Mouse (Mus musculus) midbrain, embryonic 11.5 days (tissue): Measurements from ENCODE around the gene Rpgrip1l. TPM values are rescaled to one million over a fixed set of nuclear protein-coding genes. Genes with fewer than 3 reads are reported as not detected.

Experiments used
- ATAC-seq: fragments of 200-750 bp; cut with Nextera tagmentation; 2 replicates; pipeline ENCODE4 v1.8.0; 2017; ENCODE audit warnings: moderate TSS enrichment, moderate library complexity; ENCODE audit not compliant: low FRiP score
- DNase-seq: peaks from one replicate; pipeline ENCODE4 v3.0.0; 2015; ENCODE audit warnings: low spot score; ENCODE audit errors: missing footprints
- H3K27ac ChIP-seq: fragments of 300-500 bp; sonication (generic); 2 replicates; pipeline ENCODE4 v1.5.1; 2014; ENCODE audit warnings: low read depth, low read length
- H3K27me3 ChIP-seq: fragments of 300-500 bp; sonication (generic); 2 replicates; pipeline ENCODE4 v1.6.1; 2014; ENCODE audit warnings: mild to moderate bottlenecking, low read length, moderate library complexity, mixed read lengths; ENCODE audit not compliant: control insufficient read depth, insufficient read depth
- H3K36me3 ChIP-seq: fragments of 300-500 bp; sonication (generic); 2 replicates; pipeline ENCODE4 v1.6.1; 2014; ENCODE audit warnings: mild to moderate bottlenecking, low read length, moderate library complexity, mixed read lengths; ENCODE audit not compliant: control insufficient read depth, insufficient read depth
- H3K4me1 ChIP-seq: fragments of 300-500 bp; sonication (generic); 2 replicates; pipeline ENCODE4 v1.6.1; 2014; ENCODE audit warnings: low read length; ENCODE audit not compliant: control insufficient read depth, insufficient read depth
- H3K4me2 ChIP-seq: fragments of 300-500 bp; sonication (generic); 2 replicates; pipeline ENCODE4 v1.6.1; 2014; ENCODE audit warnings: mild to moderate bottlenecking, moderate library complexity
- H3K4me3 ChIP-seq: fragments of 300-500 bp; sonication (generic); 2 replicates; pipeline ENCODE4 v1.5.1; 2014; ENCODE audit warnings: low read depth, low read length
- H3K9ac ChIP-seq: fragments of 300-500 bp; sonication (generic); 2 replicates; pipeline ENCODE4 v1.6.1; 2014; ENCODE audit warnings: low read length
- H3K9me3 ChIP-seq: fragments of 300-500 bp; sonication (generic); 2 replicates; pipeline ENCODE4 v1.6.1; 2016; ENCODE audit warnings: low read length; ENCODE audit not compliant: control insufficient read depth
- WGBS: fragments of 180-500 bp; shearing (Covaris S2); extraction: QIAGEN DNeasy Blood & Tissue Kit; methylation state at CpG from one replicate; pipeline ENCODE4 v1.1.7; 2014; 5-methylcytosine and 5-hydroxymethylcytosine counted together
- polyA plus RNA-seq: library from polyadenylated mRNA; unstranded; fragments of >200 nt; fragmentation: Nextera tagmentation; extraction: Ambion mirVana; gene quantifications from 2 replicates; pipeline ENCODE4 v1.2.1, GENCODE M21; 2014

The Rpgrip1l gene
- polyA plus RNA-seq, 1 experiment from 2014 or later: 13.9 TPM

- H3K4me1 ChIP-seq: no peaks in the 10 kb centered on the region
- no peak overlapping the region for H3K4me3 ChIP-seq
- no peaks in the 10 kb centered on the region for H3K36me3 ChIP-seq
- H3K27ac ChIP-seq: no peak overlapping the region
- H3K27me3 ChIP-seq: no peaks in the 10 kb centered on the region
- H3K9ac ChIP-seq: no peak overlapping the region
- no peak overlapping the region for H3K4me2 ChIP-seq
- no peak for ATAC-seq
- peak; percentile 49 for DNase-seq
- no peaks in the 10 kb centered on the region for H3K9me3 ChIP-seq
- 87% methylated on average over 2 of the region's 2 CpGs for WGBS
Observed at GRCm38 (mm10) chr8:91237191-91237590, 75.9 kb downstream of the Rpgrip1l start.

DNA sequence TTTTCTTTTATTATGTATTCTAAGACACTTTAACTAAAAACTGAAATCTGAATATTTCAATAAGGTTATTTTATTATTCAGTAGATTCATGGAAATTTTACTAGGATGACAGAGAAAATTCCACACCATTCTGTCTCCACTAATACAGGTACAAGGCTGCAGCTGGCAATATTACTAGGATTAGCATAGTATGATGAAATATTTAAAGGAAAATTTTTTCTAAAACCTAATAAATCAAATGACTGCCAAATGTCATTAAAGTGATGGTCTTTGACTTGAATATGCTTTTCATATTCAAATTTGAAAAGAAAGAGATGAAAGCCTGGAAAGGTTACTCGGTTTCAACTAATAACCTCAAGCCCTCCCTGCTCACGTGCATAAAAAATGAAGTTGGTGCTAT lies 79.0 kb downstream of the Rpgrip1l start:
- Histone ChIP-seq H3K4me3 (no peak overlapping the region), H3K36me3 (no peaks in the 10 kb centered on the region), H3K27me3 (no peaks in the 10 kb centered on the region), H3K27ac (no peak overlapping the region), H3K4me1 (no peaks in the 10 kb centered on the region), H3K9ac (no peak overlapping the region), H3K9me3 (no peaks in the 10 kb centered on the region), H3K4me2 (no peak overlapping the region)
- WGBS: 72% methylated on average over 2 of the region's 2 CpGs
- DNase-seq: no peak
- no peak for ATAC-seq

DNA sequence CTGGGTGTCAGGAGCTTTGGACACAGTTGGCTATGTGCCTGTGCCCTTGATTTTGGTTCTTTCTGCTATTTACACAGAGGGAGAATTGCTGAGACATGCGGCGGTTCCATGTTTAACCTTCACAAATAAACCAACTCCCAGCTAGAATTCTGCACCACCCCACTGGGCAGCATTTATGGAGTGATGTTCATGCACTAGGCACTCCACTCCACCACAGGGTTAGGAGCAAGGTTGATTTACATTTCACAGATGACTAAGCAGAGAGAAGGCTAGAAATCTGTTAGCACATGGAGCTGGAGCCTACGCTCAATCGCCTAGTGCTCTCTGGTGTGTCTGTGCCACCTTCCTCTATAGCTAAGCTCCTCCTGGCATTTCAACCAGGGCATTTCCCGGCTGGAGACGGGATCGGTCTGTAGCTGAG lies 85.6 kb downstream of the Rpgrip1l start:
- 89% methylated on average over 7 of the region's 7 CpGs for WGBS
- no peaks in the 10 kb centered on the region for H3K4me1 ChIP-seq
- no peak overlapping the region for H3K4me2 ChIP-seq
- H3K9me3 ChIP-seq: no peaks in the 10 kb centered on the region
- H3K27ac ChIP-seq: no peak overlapping the region
- no peaks in the 10 kb centered on the region for H3K36me3 ChIP-seq
- no peak overlapping the region for H3K4me3 ChIP-seq
- DNase-seq (no peak), ATAC-seq (no peak)
- H3K27me3 ChIP-seq: no peaks in the 10 kb centered on the region
- H3K9ac ChIP-seq: no peak overlapping the region

DNA sequence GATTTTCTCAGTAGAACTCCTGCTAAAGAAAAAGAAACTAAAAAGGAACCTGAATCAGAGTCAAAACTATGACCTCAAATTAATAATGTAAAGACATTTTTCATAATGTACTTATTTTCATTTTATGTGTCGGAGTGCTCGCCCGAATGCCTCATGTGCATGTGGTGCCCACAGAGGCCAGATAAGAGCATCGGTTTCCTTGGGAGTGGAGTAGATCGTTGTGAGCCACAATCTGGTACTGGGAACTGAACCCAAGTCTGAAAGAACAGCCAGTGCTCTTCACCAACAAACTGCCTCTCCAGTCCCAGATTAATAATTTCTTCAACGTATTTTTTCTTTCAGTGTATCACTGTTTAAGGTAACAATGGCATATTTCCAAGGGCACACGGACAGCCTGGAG lies 88.8 kb downstream of the Rpgrip1l start:
- no peaks in the 10 kb centered on the region for H3K27me3 ChIP-seq
- no peaks in the 10 kb centered on the region for H3K9me3 ChIP-seq
- no peaks in the 10 kb centered on the region for H3K36me3 ChIP-seq
- H3K27ac ChIP-seq: no peak overlapping the region
- H3K9ac ChIP-seq: no peak overlapping the region
- WGBS: 94% methylated on average over 7 of the region's 7 CpGs
- no peak for DNase-seq
- no peak overlapping the region for H3K4me3 ChIP-seq
- ATAC-seq: no peak
- no peak overlapping the region for H3K4me2 ChIP-seq
- no peaks in the 10 kb centered on the region for H3K4me1 ChIP-seq

DNA sequence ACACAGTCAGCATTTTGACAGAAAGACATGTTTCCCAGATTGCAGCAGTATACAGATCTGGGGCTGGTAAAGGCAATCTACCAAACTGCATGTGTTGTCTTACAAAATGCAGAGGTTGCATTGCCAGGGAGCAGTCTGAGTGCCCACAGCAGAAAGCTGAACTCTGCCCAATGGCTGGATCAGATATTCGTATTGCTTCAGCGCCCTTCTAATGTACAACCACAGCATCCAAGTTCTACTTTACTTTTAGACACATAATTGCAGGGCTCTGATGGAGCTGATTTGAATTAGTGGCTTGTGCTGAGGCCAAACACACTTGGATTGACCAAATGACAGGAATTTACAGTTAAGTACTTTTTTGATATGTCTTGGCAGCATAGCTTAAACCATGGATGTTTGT lies 91.2 kb downstream of the Rpgrip1l start:
- H3K36me3 ChIP-seq: no peaks in the 10 kb centered on the region
- no peak for ATAC-seq
- no peak overlapping the region for H3K4me3 ChIP-seq
- no peaks in the 10 kb centered on the region for H3K27me3 ChIP-seq
- H3K4me1 ChIP-seq: no peaks in the 10 kb centered on the region
- H3K27ac ChIP-seq: no peak overlapping the region
- H3K9ac ChIP-seq: no peak overlapping the region
- no peak overlapping the region for H3K4me2 ChIP-seq
- no peaks in the 10 kb centered on the region for H3K9me3 ChIP-seq
- peak; percentile 12 for DNase-seq
- 93% methylated on average over 2 of the region's 2 CpGs for WGBS

DNA sequence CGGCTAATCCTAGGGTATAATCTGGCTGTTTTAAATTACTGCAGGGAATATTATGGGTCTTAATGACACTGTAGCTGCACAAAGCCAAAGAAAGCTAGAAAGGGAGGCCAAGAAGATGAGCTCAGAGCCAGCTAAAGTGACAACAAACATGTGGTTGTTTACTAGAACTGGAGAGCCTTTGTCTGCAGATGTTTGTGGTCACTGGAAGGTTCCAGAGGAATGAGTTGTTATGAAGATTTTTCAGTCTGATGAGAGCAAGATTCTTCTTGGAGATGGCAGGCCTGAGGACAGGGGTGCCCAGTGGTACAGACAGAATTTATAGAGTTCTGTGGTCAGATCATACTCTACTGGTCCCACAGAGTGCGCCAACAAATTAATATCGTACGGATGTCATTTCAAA lies 94.8 kb downstream of the Rpgrip1l start:
- no peak overlapping the region for H3K4me3 ChIP-seq
- H3K4me1 ChIP-seq: peaks cover 3% of the 10 kb centered on the region
- WGBS: 93% methylated on average over 4 of the region's 4 CpGs
- no peaks in the 10 kb centered on the region for H3K27me3 ChIP-seq
- no peaks in the 10 kb centered on the region for H3K36me3 ChIP-seq
- H3K4me2 ChIP-seq: no peak overlapping the region
- DNase-seq (peak; percentile 8), ATAC-seq (no peak)
- no peak overlapping the region for H3K27ac ChIP-seq
- no peak overlapping the region for H3K9ac ChIP-seq
- H3K9me3 ChIP-seq: no peaks in the 10 kb centered on the region

GRCm38 (mm10) chr8:91217062-91217905 lies 95.8 kb downstream of the Rpgrip1l start:
- ATAC-seq (no peak), DNase-seq (peak; percentile 76)
- Histone ChIP-seq H3K36me3 (no peaks in the 10 kb centered on the region), H3K9ac (no peak overlapping the region), H3K27ac (no peak overlapping the region), H3K9me3 (no peaks in the 10 kb centered on the region), H3K4me3 (no peak overlapping the region), H3K4me2 (no peak overlapping the region), H3K27me3 (no peaks in the 10 kb centered on the region), H3K4me1 (peaks cover 3% of the 10 kb centered on the region)
- 91% methylated on average over 5 of the region's 5 CpGs for WGBS

DNA sequence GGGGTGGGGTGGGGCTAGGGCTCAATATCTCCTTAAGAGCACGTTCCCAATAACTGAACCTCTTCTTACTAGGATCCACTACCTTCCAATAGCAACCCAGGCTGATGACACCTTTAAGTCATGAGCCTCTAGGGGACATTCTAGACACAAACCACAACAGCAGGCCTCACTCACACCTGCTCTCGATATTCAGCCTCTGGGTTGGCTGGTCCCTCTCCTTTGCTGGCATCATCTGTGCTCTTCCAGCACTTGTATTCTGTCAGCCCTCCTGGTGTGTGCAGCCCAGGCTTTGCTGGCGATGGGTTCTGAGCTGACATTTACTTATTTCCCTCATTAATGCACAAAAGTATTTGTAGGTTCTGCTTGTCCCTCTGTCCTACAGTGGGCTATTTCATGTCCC lies 98.8 kb downstream of the Rpgrip1l start:
- Histone ChIP-seq H3K36me3 (no peaks in the 10 kb centered on the region), H3K9ac (no peak overlapping the region), H3K27me3 (no peaks in the 10 kb centered on the region), H3K27ac (no peak overlapping the region), H3K4me2 (no peak overlapping the region), H3K9me3 (no peaks in the 10 kb centered on the region), H3K4me3 (no peak overlapping the region), H3K4me1 (peaks cover 3% of the 10 kb centered on the region)
- DNase-seq: no peak
- 73% methylated on average over 3 of the region's 3 CpGs for WGBS
- no peak for ATAC-seq

DNA sequence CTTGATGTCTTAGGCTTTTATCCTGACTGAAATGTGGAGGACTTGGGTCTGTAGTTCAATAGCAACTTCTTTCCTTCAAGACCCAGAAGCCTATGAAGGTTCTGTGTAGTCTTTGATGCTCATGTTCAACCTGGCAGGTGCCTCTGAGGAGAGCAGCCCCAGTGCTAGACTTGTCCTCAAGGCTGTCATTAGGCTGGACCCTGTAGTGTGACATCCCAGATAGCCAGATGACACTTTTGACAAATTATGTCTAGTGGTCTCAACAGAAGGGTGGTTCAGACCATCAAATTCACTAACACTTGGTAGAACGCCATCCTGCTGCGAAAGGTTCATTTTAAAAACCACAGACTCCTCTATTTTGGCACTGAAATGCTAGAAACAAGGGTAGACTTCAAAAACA lies 100.1 kb downstream of the Rpgrip1l start:
- no peak overlapping the region for H3K4me3 ChIP-seq
- no peaks in the 10 kb centered on the region for H3K9me3 ChIP-seq
- H3K27me3 ChIP-seq: no peaks in the 10 kb centered on the region
- no peaks in the 10 kb centered on the region for H3K36me3 ChIP-seq
- DNase-seq: peak; percentile 66
- peaks cover 3% of the 10 kb centered on the region for H3K4me1 ChIP-seq
- no peak overlapping the region for H3K4me2 ChIP-seq
- ATAC-seq: no peak
- H3K27ac ChIP-seq: no peak overlapping the region
- 92% methylated on average over 2 of the region's 2 CpGs for WGBS
- no peak overlapping the region for H3K9ac ChIP-seq
